Mouse (Mus musculus) 3T3-L1 (cell line): ENCODE measurements at regions not wholly inside any gene's neighbourhood (a gene's known extent, or its start where the extent isn't known, plus 50 kb on each side); places are given as distances from the start of the nearest gene placed in this dataset.

Source experiments
- DNase-seq: peaks from one replicate; pipeline ENCODE4 v3.0.0-alpha.2; 2015; ENCODE audit warnings: low read depth, low spot score

GRCm38 (mm10) chr9:63043304-63043703, 55.6 kb upstream of the Pias1 start:
- DNase-seq: no peak

DNA sequence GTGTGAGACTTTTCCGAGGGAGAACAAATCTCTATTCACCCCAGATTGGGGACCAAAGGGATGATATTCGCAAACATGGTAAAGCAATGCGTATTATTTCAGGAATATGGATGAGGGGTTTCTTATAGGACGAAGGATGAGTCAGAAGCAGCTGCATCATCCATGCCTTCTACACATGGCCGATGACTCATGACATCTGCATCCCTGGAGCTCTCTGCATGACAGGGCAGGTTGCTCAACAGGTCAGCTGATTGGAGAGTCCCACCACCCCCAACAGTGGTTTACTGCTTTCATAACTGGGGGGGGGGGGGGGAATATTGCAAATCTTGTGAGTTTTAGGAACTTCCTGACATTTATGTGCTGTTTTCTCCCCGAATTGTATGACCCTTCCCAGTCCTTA, 50.3 kb upstream of the Pias1 start:
- peak; percentile 86 for DNase-seq
